Mouse (Mus musculus) lung, adult 2 months (tissue): ENCODE data around the gene Polr2j. TPM values are rescaled to one million over a fixed set of nuclear protein-coding genes. Genes with fewer than 3 reads are reported as not detected.
"Not testable (repeated sequence)": the region's sequence is repeated elsewhere in the genome, so short reads cannot be mapped to it uniquely, and the experiment has no call there.

Source experiments
- DNase-seq: peaks from one replicate; pipeline ENCODE4 v3.0.0; 2022
- H3K4me1 ChIP-seq: fragments of 200-500 bp; 2 replicates; pipeline ENCODE4 v1.6.1; 2011; ENCODE audit warnings: low read length; ENCODE audit not compliant: control insufficient read depth, insufficient read depth
- H3K4me3 ChIP-seq: fragments of 200-500 bp; replicated peaks from 2 replicates; pipeline ENCODE3; 2011; ENCODE audit warnings: low read depth, mild to moderate bottlenecking, control low read depth, low read length; ENCODE audit errors: extremely low read depth
- CTCF ChIP-seq: fragments of 200-500 bp; IDR thresholded peaks from 2 replicates; pipeline ENCODE4 v1.5.1; 2011; ENCODE audit warnings: mild to moderate bottlenecking, low read length, control low read depth; ENCODE audit not compliant: insufficient read depth
- POLR2A ChIP-seq: fragments of 200-500 bp; IDR thresholded peaks from 2 replicates; pipeline ENCODE4 v1.6.1; 2011; ENCODE audit warnings: low read depth, mild to moderate bottlenecking, control low read depth, low read length, borderline replicate concordance; ENCODE audit errors: extremely low read depth
- WGBS: fragments of 180-500 bp; shearing (Covaris S2); methylation state at CpG from one replicate; pipeline ENCODE4 v1.1.7; 2018; 5-methylcytosine and 5-hydroxymethylcytosine counted together
- polyA plus RNA-seq: library from polyadenylated mRNA; depleted of rRNA; stranded (reverse); fragments of >200 nt; gene quantifications from 2 replicates; pipeline ENCODE4 v1.2.3, GENCODE M21; 2012

Polr2j gene
- polyA plus RNA-seq, 1 experiment, result 37.1 TPM

DNA sequence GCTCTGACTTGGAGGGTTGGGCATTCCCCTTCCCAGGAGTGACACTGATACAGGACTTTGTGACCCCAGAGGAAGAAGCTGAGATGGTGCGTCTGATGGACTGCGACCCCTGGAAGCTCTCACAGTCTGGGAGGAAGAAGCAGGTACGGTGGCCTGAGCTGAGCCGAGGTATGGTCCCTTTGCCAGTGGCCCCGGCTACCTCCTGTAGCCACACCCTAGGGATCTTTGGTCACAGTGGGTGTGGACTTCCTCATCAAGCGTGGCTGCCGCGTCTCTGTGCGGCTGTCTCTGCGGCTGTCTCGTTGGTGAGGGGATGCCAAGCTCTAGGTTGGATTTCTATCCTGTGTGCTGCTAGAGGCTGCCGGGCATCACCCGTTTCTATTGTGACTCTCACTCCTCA, 23.0 kb downstream of the Polr2j start:
- DNase-seq, result no peak
- WGBS, result 82% methylated on average over 13 of the region's 13 CpGs
- Histone ChIP-seq H3K4me1 (peaks cover 7% of the 10 kb centered on the region), H3K4me3 (no peak overlapping the region)
- TF ChIP-seq CTCF, result no peak
- no peak for TF ChIP-seq POLR2A

DNA sequence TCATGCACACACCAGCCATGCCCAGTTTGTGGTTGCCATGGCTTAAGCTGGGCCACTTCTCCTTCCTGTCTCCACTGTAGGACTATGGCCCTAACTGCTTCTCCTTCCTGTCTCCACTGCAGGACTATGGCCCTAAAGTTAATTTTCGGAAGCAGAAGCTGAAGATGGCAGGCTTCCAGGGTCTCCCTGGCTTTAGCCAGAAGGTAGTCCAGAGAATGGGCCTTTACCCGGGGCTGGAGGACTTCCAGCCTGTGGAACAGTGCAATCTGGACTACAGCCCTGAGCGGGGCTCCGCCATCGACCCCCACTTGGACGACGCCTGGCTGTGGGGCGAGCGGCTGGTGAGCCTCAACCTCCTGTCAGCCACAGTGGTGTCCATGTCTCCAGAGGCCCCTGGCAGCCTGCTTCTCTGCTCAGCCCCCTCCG, 23.6 kb downstream of the Polr2j start:
- TF ChIP-seq CTCF, result no peak
- TF ChIP-seq POLR2A, result no peak
- 85% methylated on average over 10 of the region's 10 CpGs for WGBS
- Histone ChIP-seq H3K4me3 (no peak overlapping the region), H3K4me1 (peaks cover 4% of the 10 kb centered on the region)
- DNase-seq, result no peak

DNA sequence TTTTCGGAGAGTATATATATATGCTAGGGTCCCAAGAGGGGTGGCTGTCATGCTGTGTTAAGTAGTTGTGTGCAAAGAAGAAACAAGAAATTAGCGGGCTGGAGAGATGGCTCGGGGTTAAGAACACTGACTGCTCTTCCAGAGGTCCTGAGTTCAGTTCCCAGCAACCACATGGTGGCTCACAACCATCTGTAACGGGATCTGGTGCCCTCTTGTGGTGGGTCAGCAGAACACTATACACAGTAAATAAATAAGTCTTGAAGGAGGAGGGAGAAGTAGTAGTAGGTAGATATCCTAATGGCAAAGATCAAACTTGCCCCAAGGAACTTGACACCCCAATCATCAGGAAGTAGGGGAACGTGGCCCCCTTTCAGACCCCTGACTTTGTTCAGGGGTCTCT, 26.3 kb downstream of the Polr2j start:
- TF ChIP-seq POLR2A (no peak), CTCF (peak; percentile 15; the same call in 1 of the 2 replicates)
- 85% methylated on average over 5 of the region's 5 CpGs for WGBS
- H3K4me3 ChIP-seq, result no peak overlapping the region
- DNase-seq, result no peak
- H3K4me1 ChIP-seq, result no peaks in the 10 kb centered on the region

- no peak for DNase-seq
- 88% methylated on average over 6 of the region's 6 CpGs for WGBS
- Histone ChIP-seq H3K4me3 (no peak overlapping the region), H3K4me1 (no peaks in the 10 kb centered on the region)
- TF ChIP-seq POLR2A (no peak), CTCF (peak; percentile 42)
Observed at GRCm38 (mm10) chr5:136143161-136143755, 26.8 kb downstream of the Polr2j start.

GRCm38 (mm10) chr5:136144606-136145430, 28.4 kb downstream of the Polr2j start:
- TF ChIP-seq CTCF (no peak), POLR2A (no peak)
- Histone ChIP-seq H3K4me3 (no peak overlapping the region), H3K4me1 (no peaks in the 10 kb centered on the region)
- WGBS, result 45% methylated on average over 12 of the region's 12 CpGs
- no peak for DNase-seq

DNA sequence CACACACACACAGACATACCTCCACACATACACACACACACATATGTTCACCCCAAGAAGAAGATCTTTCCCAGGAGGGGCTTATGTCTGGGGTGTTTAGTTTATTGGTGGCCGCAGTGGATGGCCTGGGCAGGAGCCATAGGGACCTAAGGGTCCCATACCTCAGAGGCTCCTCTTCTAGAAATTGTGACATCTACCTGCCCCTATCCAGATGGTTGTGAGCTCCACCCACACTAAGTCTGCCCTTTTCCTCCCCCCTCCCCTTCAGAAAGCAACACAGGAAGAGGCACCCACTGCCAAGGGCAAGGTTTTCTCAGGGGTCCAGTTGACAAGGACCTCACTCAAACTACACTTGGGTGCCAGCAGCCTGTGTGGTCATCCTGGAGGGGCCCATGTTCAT, 30.5 kb downstream of the Polr2j start:
- 96% methylated on average over 1 of the region's 1 CpGs for WGBS
- DNase-seq, result no peak
- no peak overlapping the region for H3K4me3 ChIP-seq
- TF ChIP-seq CTCF, result no peak
- H3K4me1 ChIP-seq, result no peaks in the 10 kb centered on the region

DNA sequence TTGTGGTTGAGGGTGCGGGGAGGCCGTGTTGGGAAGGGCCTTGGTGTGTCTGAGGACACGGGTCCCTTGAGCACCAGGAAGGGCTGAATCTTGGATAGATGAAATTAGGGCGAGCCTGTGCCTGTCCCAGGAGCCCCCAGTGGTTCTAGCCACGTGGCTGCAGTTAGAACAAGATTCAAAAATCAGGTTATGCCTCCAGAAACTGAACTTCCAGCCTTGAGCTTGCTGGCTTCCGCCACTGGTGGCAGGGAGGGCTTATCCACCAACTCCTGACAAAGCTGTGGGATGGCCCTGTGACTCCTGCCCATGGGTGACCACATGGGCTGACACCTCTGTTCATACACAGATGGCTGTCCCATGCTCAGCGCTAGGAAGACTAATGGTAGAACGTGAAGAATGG, 31.3 kb downstream of the Polr2j start:
- no peaks in the 10 kb centered on the region for H3K4me1 ChIP-seq
- WGBS, result 72% methylated on average over 8 of the region's 8 CpGs
- no peak for DNase-seq
- H3K4me3 ChIP-seq, result no peak overlapping the region
- TF ChIP-seq CTCF (no peak), POLR2A (no peak)

DNA sequence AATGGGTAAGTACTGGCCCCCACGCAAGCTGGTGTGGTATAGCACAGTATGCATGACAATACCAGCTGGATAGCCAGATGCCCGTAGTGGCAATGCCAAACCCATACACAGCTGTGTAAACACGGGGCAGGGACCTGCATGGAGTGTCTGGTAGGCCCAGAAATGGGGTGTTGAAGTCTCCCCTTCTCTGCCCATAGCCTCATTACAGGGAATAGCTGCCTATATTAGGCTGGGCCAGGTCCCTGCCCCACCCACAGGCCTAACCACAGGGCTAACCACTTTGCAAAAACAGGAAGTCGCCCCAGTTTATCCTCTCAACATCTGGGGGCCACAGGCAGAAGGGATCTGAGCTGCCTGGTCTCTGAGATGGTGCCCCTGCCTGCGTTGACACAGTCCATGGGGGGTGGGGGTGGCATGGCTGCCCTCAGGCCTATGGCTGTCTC, 32.7 kb downstream of the Polr2j start:
- H3K4me1 ChIP-seq, DNase-seq, H3K4me3 ChIP-seq: not testable (repeated sequence)
- 54% methylated on average over 5 of the region's 5 CpGs for WGBS

GRCm38 (mm10) chr5:136152365-136152764, 35.9 kb downstream of the Polr2j start:
- Histone ChIP-seq H3K4me1 (no peaks in the 10 kb centered on the region), H3K4me3 (no peak overlapping the region)
- 71% methylated on average over 8 of the region's 8 CpGs for WGBS
- TF ChIP-seq CTCF (no peak), POLR2A (no peak)
- DNase-seq, result no peak

DNA sequence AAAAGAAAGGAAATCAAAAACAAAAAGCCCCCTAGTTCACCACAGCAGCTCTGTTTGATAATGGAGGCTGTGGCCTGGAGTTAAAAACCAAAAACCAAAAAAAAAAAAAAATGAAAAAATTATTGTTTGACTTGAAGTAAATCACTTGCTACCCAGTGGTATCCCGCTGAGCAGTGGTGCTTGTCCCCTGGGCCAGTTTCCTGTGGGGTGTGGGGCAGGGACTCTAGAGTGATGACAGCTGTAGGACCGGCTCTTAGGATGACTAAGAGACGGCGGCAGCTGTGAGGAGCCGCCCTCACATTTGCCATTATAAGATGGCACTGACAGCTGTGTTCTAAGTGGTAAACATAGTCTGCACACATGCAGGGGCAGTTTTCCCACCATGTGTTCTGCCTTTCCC, 39.0 kb downstream of the Polr2j start:
- Histone ChIP-seq H3K4me1 (peaks cover under 1% of the 10 kb centered on the region; the same call in 1 of the 2 replicates), H3K4me3 (no peak overlapping the region)
- DNase-seq, result no peak
- no peak for TF ChIP-seq POLR2A
- no peak for TF ChIP-seq CTCF
- WGBS, result 72% methylated on average over 5 of the region's 5 CpGs

DNA sequence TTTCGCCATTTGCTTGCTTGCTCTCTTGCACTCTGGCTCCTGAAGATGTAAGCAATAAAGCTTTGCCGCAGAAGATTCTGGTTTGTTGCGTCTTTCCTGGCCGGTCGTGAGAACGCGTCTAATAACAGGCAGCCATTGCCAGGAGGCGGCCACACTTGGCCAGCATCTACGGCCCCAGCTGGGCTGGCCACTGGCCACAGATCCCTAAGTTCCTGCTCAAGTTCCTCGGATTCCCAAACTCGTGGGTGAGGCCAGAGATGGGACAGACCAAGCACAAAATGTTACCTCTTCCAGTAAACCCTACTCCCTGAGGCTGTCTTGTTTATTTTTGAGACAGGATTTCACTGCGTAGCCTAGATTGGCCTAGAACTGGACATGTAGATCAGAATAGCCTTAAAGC, 43.7 kb downstream of the Polr2j start:
- H3K4me1 ChIP-seq, DNase-seq, H3K4me3 ChIP-seq: not testable (repeated sequence)
- WGBS, result 63% methylated on average over 11 of the region's 12 CpGs
